Mouse (Mus musculus): ENCODE data around the gene Zc3h12d. TPM values are rescaled to one million over a fixed set of nuclear protein-coding genes. Genes with fewer than 3 reads are reported as not detected.

Gene Zc3h12d
- polyA plus RNA-seq, 1 experiment from 2014 or later, result 0.82 TPM

DNA sequence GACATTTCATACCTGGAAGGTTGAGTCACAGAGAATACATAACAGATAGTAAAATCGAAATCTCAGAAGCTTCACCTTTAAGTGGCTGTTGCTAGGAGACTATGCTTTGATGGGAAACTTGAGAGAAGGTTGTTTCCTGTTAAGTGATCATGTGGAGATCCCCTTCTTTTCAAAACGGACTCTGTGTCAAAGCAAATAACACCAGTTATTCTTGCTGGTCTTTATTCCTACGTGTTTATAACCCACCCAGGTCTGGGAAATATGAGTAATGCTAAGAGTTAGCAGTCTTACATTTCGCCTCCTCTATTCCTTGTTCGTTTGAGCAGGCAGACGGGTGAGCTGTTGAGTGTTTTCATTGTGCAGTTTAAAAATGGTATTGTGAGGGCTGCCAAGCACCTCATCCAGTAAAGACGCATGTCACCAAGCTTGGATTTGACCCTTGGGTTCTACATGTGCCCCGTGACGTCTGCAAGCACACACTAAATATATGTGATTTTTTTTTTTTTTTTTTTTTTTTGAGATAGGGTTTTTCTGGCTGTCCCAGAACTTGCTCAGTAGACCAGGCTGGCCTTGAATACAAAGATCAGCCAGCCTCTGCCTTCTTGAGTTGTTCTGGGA is 7.5 kb upstream of the Zc3h12d start:
- TF ChIP-seq CTCF (IDR thresholded peaks at IDR 0.05; ENCODE audit: low read depth) (no peak), EP300 (IDR thresholded peaks at IDR 0.05; ENCODE audit: low read depth) (no peak)
- H3K9me3 ChIP-seq (ENCODE audit: low read length), result no peaks in the 10 kb centered on the region
- H3K27me3 ChIP-seq (ENCODE audit: insufficient read depth, low read length), result no peaks in the 10 kb centered on the region
- ATAC-seq (no peak), DNase-seq (no peak)
- WGBS (ENCODE audit: insufficient replicate concordance), result 85% methylated on average over 9 of the region's 9 CpGs
- H3K27ac ChIP-seq (ENCODE audit: low read depth), result no peak overlapping the region
- no peak overlapping the region for H3K9ac ChIP-seq (replicated peaks)
- no peak overlapping the region for H3K4me3 ChIP-seq (ENCODE audit: low read depth, low read length)
- H3K4me2 ChIP-seq (ENCODE audit: low read depth, low read length), result no peak overlapping the region
- peaks cover 28% of the 10 kb centered on the region for H3K36me3 ChIP-seq (replicated peaks; ENCODE audit: insufficient read depth, low read length)
- no peaks in the 10 kb centered on the region for H3K4me1 ChIP-seq (ENCODE audit: insufficient read depth)

- no peak for DNase-seq
- 85% methylated on average over 4 of the region's 4 CpGs for WGBS (ENCODE audit: insufficient replicate concordance)
- Histone ChIP-seq H3K4me3 (ENCODE audit: low read depth, low read length) (no peak overlapping the region), H3K27ac (ENCODE audit: low read depth) (no peak overlapping the region), H3K27me3 (ENCODE audit: insufficient read depth, low read length) (no peaks in the 10 kb centered on the region), H3K9ac (replicated peaks) (no peak overlapping the region), H3K9me3 (ENCODE audit: low read length) (no peaks in the 10 kb centered on the region), H3K4me2 (ENCODE audit: low read depth, low read length) (no peak overlapping the region), H3K36me3 (replicated peaks; ENCODE audit: insufficient read depth, low read length) (peaks cover 28% of the 10 kb centered on the region), H3K4me1 (ENCODE audit: insufficient read depth) (no peaks in the 10 kb centered on the region)
- no peak for ATAC-seq
- TF ChIP-seq CTCF (IDR thresholded peaks at IDR 0.05; ENCODE audit: low read depth) (no peak), EP300 (IDR thresholded peaks at IDR 0.05; ENCODE audit: low read depth) (no peak)
These were observed 7.0 kb upstream of the Zc3h12d start for GRCm38 (mm10) chr10:7825281-7825665.

DNA sequence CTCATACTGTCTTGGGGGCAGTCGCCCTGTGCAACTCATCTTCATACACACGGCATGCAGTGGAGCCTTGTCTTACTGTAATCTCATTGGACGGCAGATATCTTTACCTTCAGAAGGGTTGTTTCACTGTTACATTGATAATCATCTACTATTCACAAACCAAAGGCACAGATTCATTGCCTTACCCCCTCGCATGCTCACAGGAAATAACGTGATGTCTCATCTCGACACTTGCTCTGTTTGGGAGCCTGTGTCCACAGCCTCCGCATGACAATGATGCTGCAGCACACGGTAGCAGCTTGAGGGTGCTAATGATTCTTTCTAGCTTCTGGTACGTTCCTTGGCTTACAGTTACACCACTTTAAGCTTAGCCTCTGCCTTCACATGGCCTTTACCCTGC is 6.2 kb upstream of the Zc3h12d start:
- no peak overlapping the region for H3K4me2 ChIP-seq (ENCODE audit: low read depth, low read length)
- 84% methylated on average over 9 of the region's 9 CpGs for WGBS (ENCODE audit: insufficient replicate concordance)
- ATAC-seq (no peak), DNase-seq (no peak)
- peaks cover 23% of the 10 kb centered on the region for H3K36me3 ChIP-seq (replicated peaks; ENCODE audit: insufficient read depth, low read length)
- no peaks in the 10 kb centered on the region for H3K27me3 ChIP-seq (ENCODE audit: insufficient read depth, low read length)
- no peaks in the 10 kb centered on the region for H3K9me3 ChIP-seq (ENCODE audit: low read length)
- H3K9ac ChIP-seq (replicated peaks), result no peak overlapping the region
- no peak for TF ChIP-seq CTCF (IDR thresholded peaks at IDR 0.05; ENCODE audit: low read depth)
- no peak for TF ChIP-seq EP300 (IDR thresholded peaks at IDR 0.05; ENCODE audit: low read depth)
- no peak overlapping the region for H3K27ac ChIP-seq (ENCODE audit: low read depth)
- no peaks in the 10 kb centered on the region for H3K4me1 ChIP-seq (ENCODE audit: insufficient read depth)
- no peak overlapping the region for H3K4me3 ChIP-seq (ENCODE audit: low read depth, low read length)

DNA sequence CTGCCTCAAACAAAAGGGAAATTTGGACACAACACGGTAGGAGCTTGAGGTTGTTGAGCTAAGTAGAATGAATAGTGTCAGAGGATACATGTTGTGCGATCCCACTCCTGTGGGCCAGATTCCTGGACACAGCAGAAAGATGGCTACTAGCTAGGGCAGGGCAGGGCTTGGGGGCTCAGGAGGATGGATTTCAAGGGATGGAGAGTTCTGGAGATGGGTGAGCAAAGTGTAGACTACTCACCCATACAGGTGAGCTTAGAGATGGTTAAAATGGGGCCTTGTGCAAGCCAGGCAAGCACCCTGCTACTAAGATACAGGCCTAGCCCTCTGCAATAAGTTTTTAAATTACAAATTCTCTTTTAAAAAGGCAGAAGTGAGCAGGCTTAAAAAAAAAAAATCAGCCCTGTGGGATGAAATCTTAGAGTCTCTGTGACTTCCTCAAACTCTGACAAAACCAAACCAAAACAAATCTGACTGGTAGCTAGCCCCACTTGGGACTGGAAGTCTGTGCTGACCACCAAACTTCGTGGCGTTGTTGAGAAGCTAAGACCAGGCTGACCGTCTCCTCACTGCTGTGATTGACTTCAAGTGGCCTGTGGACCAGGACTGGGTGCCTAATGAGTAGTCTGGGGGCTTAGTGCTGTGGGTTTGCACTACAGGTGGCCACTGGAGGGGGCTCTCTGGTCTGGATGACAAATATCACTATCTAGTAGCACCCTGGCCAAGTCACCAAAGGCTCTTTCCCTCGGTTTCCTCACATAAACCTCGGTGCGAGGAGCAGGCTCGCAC is 1.3 kb downstream of the Zc3h12d start:
- DNase-seq (peak; percentile 21), ATAC-seq (no peak)
- Histone ChIP-seq H3K9ac (replicated peaks) (no peak overlapping the region), H3K36me3 (replicated peaks; ENCODE audit: insufficient read depth, low read length) (no peaks in the 10 kb centered on the region), H3K27me3 (ENCODE audit: insufficient read depth, low read length) (no peaks in the 10 kb centered on the region), H3K27ac (ENCODE audit: low read depth) (peak overlapping the region; percentile 85), H3K4me2 (ENCODE audit: low read depth, low read length) (peak overlapping the region; percentile 45), H3K9me3 (ENCODE audit: low read length) (no peaks in the 10 kb centered on the region), H3K4me1 (ENCODE audit: insufficient read depth) (peaks cover 23% of the 10 kb centered on the region), H3K4me3 (ENCODE audit: low read depth, low read length) (no peak overlapping the region)
- no peak for TF ChIP-seq EP300 (IDR thresholded peaks at IDR 0.05; ENCODE audit: low read depth)
- TF ChIP-seq CTCF (IDR thresholded peaks at IDR 0.05; ENCODE audit: low read depth), result 0 out of 2 replicates have a peak, but pooled peaks have one; percentile 17
- WGBS (ENCODE audit: insufficient replicate concordance), result 59% methylated on average over 9 of the region's 9 CpGs

DNA sequence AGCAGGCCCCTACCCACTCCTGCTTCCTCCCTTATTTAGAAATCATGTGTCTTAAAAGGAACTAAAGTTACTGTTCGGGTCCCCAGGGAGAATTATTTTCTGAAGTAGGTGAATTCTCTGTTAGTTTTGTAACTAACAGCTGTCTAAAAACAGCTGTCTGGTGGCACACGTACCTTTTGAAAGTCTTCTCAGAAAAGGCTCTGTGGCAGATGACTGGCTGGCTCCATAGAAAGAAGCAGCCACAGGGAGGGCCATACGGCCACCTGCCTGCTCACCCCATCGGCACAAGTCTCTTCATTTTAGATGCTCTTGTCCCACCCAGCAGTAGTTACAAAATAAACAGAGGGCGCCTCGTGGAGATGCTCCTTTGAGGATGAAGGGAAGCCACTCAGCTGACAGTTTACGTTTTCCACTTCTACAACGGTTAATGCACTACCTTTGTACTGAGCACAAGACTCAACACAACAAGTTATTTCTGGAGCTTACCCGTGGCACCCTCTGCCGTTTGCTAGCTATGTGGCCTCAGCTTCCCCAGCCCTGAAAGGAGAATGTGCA is 2.5 kb downstream of the Zc3h12d start:
- Histone ChIP-seq H3K9ac (replicated peaks) (no peak overlapping the region), H3K36me3 (replicated peaks; ENCODE audit: insufficient read depth, low read length) (0 out of 2 replicates have a peak, but pooled peaks cover 2% of the 10 kb centered on the region), H3K27me3 (ENCODE audit: insufficient read depth, low read length) (no peaks in the 10 kb centered on the region), H3K9me3 (ENCODE audit: low read length) (no peaks in the 10 kb centered on the region), H3K4me2 (ENCODE audit: low read depth, low read length) (peak overlapping the region; percentile 45; the same call in 1 of the 2 replicates), H3K4me1 (ENCODE audit: insufficient read depth) (peaks cover 26% of the 10 kb centered on the region), H3K27ac (ENCODE audit: low read depth) (peak overlapping the region; percentile 85), H3K4me3 (ENCODE audit: low read depth, low read length) (no peak overlapping the region)
- 54% methylated on average over 10 of the region's 10 CpGs for WGBS (ENCODE audit: insufficient replicate concordance)
- ATAC-seq (no peak), DNase-seq (peak; percentile 18)
- TF ChIP-seq EP300 (IDR thresholded peaks at IDR 0.05; ENCODE audit: low read depth) (no peak), CTCF (IDR thresholded peaks at IDR 0.05; ENCODE audit: low read depth) (0 out of 2 replicates have a peak, but pooled peaks have one; percentile 11)

- H3K4me1 ChIP-seq (ENCODE audit: insufficient read depth), result peaks cover 32% of the 10 kb centered on the region
- H3K27ac ChIP-seq (ENCODE audit: low read depth), result peak overlapping the region; percentile 39; the same call in 1 of the 2 replicates
- no peak overlapping the region for H3K4me2 ChIP-seq (ENCODE audit: low read depth, low read length)
- no peak overlapping the region for H3K9ac ChIP-seq (replicated peaks)
- no peak overlapping the region for H3K4me3 ChIP-seq (ENCODE audit: low read depth, low read length)
- H3K9me3 ChIP-seq (ENCODE audit: low read length), result no peaks in the 10 kb centered on the region
- peak; percentile 65 for ATAC-seq
- peak; percentile 15 for DNase-seq
- TF ChIP-seq EP300 (IDR thresholded peaks at IDR 0.05; ENCODE audit: low read depth) (no peak), CTCF (IDR thresholded peaks at IDR 0.05; ENCODE audit: low read depth) (peak; percentile 45)
- WGBS (ENCODE audit: insufficient replicate concordance), result 55% methylated on average over 2 of the region's 2 CpGs
- 0 out of 2 replicates have a peak, but pooled peaks cover 2% of the 10 kb centered on the region for H3K36me3 ChIP-seq (replicated peaks; ENCODE audit: insufficient read depth, low read length)
- no peaks in the 10 kb centered on the region for H3K27me3 ChIP-seq (ENCODE audit: insufficient read depth, low read length)
These were observed 4.6 kb downstream of the Zc3h12d start for GRCm38 (mm10) chr10:7836902-7837301.

Measured in liver, postnatal 0 days (tissue).